Mouse (Mus musculus) stomach, postnatal 0 days (tissue): Measurements from ENCODE around the gene Hist3h2ba. TPM values are rescaled to one million over a fixed set of nuclear protein-coding genes. Genes with fewer than 3 reads are reported as not detected.
A peak's percentile ranks its signal among the peaks of the same experiment; 100 is the strongest.

Experiments
- ATAC-seq: fragments of 200-750 bp; cut with Nextera tagmentation; 2 replicates; pipeline ENCODE4 v1.8.0; 2017; ENCODE audit not compliant: low FRiP score, low TSS enrichment
- DNase-seq: peaks from one replicate; pipeline ENCODE4 v3.0.0-alpha.2; 2016; ENCODE audit warnings: low spot score
- H3K27ac ChIP-seq: fragments of 300-500 bp; sonication (generic); replicated peaks from 2 replicates; pipeline ENCODE4 v1.5.1; 2014; ENCODE audit warnings: mild to moderate bottlenecking, control low read depth
- H3K27me3 ChIP-seq: fragments of 300-500 bp; sonication (generic); 2 replicates; pipeline ENCODE4 v1.6.1; 2014; ENCODE audit warnings: low read length; ENCODE audit not compliant: control insufficient read depth, insufficient read depth
- H3K36me3 ChIP-seq: fragments of 300-500 bp; sonication (generic); 2 replicates; pipeline ENCODE4 v1.6.1; 2014; ENCODE audit warnings: low read length, mixed read lengths; ENCODE audit not compliant: control insufficient read depth, insufficient read depth
- H3K4me1 ChIP-seq: fragments of 300-500 bp; sonication (generic); replicated peaks from 2 replicates; pipeline ENCODE4 v1.6.1; 2014; ENCODE audit warnings: antibody characterized with exemption; ENCODE audit not compliant: control insufficient read depth, insufficient read depth
- H3K4me2 ChIP-seq: fragments of 300-500 bp; sonication (generic); replicated peaks from 2 replicates; pipeline ENCODE4 v1.6.1; 2014; ENCODE audit warnings: low read depth, mild to moderate bottlenecking, control low read depth, moderate library complexity
- H3K4me3 ChIP-seq: fragments of 300-500 bp; sonication (generic); 2 replicates; pipeline ENCODE4 v1.5.1; 2014; ENCODE audit warnings: low read depth, low read length, control low read depth
- H3K9ac ChIP-seq: fragments of 300-500 bp; sonication (generic); 2 replicates; pipeline ENCODE4 v1.6.1; 2014; ENCODE audit warnings: mild to moderate bottlenecking, low read length, control low read depth, mixed read lengths
- H3K9me3 ChIP-seq: fragments of 300-500 bp; sonication (generic); 2 replicates; pipeline ENCODE4 v1.6.1; 2016; ENCODE audit warnings: low read length; ENCODE audit not compliant: control insufficient read depth
- CTCF ChIP-seq: IDR thresholded peaks from 2 replicates; pipeline ENCODE4 v1.5.1; 2016; ENCODE audit warnings: antibody characterized with exemption, low read depth, mild to moderate bottlenecking, moderate library complexity
- EP300 ChIP-seq: optimal IDR thresholded peaks from 2 replicates; pipeline ENCODE3; 2016; ENCODE audit warnings: antibody characterized with exemption
- WGBS: fragments of 180-500 bp; shearing (Covaris S2); extraction: QIAGEN DNeasy Blood & Tissue Kit; methylation state at CpG from one replicate; pipeline ENCODE4 v1.1.7; 2014; 5-methylcytosine and 5-hydroxymethylcytosine counted together
- polyA plus RNA-seq: library from polyadenylated mRNA; unstranded; fragments of >200 nt; fragmentation: Nextera tagmentation; extraction: Ambion mirVana; gene quantifications from 2 replicates; pipeline ENCODE4 v1.2.1, GENCODE M21; 2015

The Hist3h2ba gene
- polyA plus RNA-seq, 1 experiment from 2014 or later: 7.5 TPM

DNA sequence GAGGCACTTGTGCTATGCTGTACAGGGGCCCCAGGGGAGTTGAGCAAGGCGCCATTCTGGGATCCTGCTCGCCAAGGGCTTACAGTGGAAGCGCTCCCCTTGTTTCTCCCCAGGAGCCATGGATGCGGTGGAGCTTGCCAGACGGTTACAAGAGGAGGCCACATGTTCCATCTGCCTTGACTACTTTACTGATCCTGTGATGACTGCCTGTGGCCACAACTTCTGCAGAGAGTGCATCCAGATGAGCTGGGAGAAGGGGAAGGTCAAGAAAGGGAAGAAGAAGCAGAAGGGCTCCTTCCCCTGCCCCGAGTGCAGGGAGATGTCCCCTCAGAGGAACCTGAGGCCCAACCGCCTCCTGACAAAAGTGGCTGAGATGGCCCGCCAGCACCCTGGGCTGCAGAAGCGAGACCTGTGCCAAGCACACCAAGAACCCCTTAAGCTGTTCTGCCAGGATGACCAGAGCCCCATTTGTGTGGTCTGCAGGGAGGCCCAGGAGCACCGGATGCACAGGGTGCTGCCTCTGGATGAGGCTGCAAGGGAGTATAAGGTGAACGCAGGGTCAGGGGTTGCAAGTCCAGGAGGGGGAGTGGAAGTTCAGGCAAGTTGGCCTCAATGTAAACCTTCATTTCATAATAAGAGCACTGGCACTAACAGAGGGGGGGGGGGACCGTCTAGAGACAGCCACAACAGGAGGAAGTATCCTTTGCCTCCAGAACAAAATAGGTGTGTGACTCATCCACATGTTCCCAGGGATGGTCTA, 16.5 kb downstream of the Hist3h2ba start:
- WGBS: 49% methylated on average over 12 of the region's 12 CpGs
- Histone ChIP-seq H3K27me3 (no peaks in the 10 kb centered on the region), H3K9ac (no peak overlapping the region), H3K9me3 (no peaks in the 10 kb centered on the region), H3K4me3 (no peak overlapping the region), H3K4me1 (no peaks in the 10 kb centered on the region), H3K4me2 (no peak overlapping the region), H3K36me3 (no peaks in the 10 kb centered on the region), H3K27ac (no peak overlapping the region)
- no peak for DNase-seq
- ATAC-seq: no peak
- TF ChIP-seq EP300: no peak
- no peak for TF ChIP-seq CTCF

- no peak for DNase-seq
- no peak overlapping the region for H3K4me3 ChIP-seq
- no peaks in the 10 kb centered on the region for H3K27me3 ChIP-seq
- no peak overlapping the region for H3K4me2 ChIP-seq
- H3K9me3 ChIP-seq: no peaks in the 10 kb centered on the region
- no peak for ATAC-seq
- no peak overlapping the region for H3K27ac ChIP-seq
- H3K4me1 ChIP-seq: no peaks in the 10 kb centered on the region
- H3K36me3 ChIP-seq: no peaks in the 10 kb centered on the region
- TF ChIP-seq EP300: no peak
- TF ChIP-seq CTCF: peak; percentile 76
- H3K9ac ChIP-seq: no peak overlapping the region
- WGBS: 93% methylated on average over 1 of the region's 1 CpGs
These were observed 18.6 kb downstream of the Hist3h2ba start for GRCm38 (mm10) chr11:58967346-58967745.

DNA sequence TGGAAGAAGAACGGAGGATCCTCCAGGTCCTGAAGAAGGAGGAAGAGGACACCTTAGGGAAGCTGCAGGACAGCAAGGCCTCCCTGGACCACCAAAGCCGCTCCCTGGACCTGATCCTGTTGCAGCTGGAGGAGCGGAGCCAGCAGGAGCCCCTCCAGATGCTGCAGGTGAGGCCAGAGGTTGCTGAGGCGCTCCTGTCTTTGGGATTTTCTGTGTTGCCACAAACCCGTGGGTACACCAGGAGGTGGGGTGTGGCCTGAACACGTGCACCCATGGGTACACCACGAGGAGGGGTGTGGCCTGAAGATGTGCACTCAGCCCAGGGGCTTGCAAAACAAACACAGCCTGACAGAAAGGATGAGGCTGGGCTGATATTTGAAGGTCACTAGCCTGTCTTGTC, 19.8 kb downstream of the Hist3h2ba start:
- ATAC-seq: peak; percentile 11; the same call in 1 of the 2 replicates
- no peak overlapping the region for H3K9ac ChIP-seq
- TF ChIP-seq CTCF: no peak
- no peak for TF ChIP-seq EP300
- H3K36me3 ChIP-seq: no peaks in the 10 kb centered on the region
- H3K4me2 ChIP-seq: no peak overlapping the region
- H3K27me3 ChIP-seq: no peaks in the 10 kb centered on the region
- no peak overlapping the region for H3K27ac ChIP-seq
- H3K9me3 ChIP-seq: no peaks in the 10 kb centered on the region
- no peak for DNase-seq
- WGBS: 76% methylated on average over 7 of the region's 7 CpGs
- no peak overlapping the region for H3K4me3 ChIP-seq
- no peaks in the 10 kb centered on the region for H3K4me1 ChIP-seq

DNA sequence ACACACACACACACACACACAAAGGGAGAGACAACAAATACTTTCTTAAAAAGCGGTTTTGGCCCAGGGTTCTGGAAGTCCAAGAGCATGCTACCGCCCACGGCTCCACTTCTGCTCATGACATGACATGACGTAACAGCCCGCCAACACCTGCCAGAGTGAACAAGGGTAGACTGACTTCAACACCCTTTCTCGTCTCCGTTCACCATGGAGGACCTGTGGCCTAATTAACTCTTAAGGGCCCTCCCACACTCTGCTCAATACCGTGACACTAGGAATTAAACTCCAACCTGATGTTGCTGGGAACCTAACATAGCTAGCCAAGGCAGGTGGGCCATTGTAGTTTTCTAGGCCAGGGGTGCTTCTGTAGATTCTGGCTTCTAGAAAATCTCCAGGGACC, 20.3 kb downstream of the Hist3h2ba start:
- H3K27ac ChIP-seq: no peak overlapping the region
- H3K9me3 ChIP-seq: no peaks in the 10 kb centered on the region
- ATAC-seq: peak; percentile 11; the same call in 1 of the 2 replicates
- WGBS: 69% methylated on average over 8 of the region's 8 CpGs
- H3K4me2 ChIP-seq: no peak overlapping the region
- no peak for TF ChIP-seq CTCF
- TF ChIP-seq EP300: no peak
- H3K4me1 ChIP-seq: no peaks in the 10 kb centered on the region
- H3K9ac ChIP-seq: no peak overlapping the region
- H3K36me3 ChIP-seq: no peaks in the 10 kb centered on the region
- no peak overlapping the region for H3K4me3 ChIP-seq
- DNase-seq: no peak
- no peaks in the 10 kb centered on the region for H3K27me3 ChIP-seq

GRCm38 (mm10) chr11:58969659-58970058, 20.9 kb downstream of the Hist3h2ba start:
- WGBS: 51% methylated on average over 6 of the region's 6 CpGs
- Histone ChIP-seq H3K36me3 (no peaks in the 10 kb centered on the region), H3K4me1 (no peaks in the 10 kb centered on the region), H3K9me3 (no peaks in the 10 kb centered on the region), H3K4me2 (no peak overlapping the region), H3K9ac (no peak overlapping the region), H3K4me3 (no peak overlapping the region), H3K27ac (no peak overlapping the region), H3K27me3 (no peaks in the 10 kb centered on the region)
- ATAC-seq (peak; percentile 65; the same call in 1 of the 2 replicates), DNase-seq (peak; percentile 56)
- TF ChIP-seq CTCF (no peak), EP300 (no peak)

DNA sequence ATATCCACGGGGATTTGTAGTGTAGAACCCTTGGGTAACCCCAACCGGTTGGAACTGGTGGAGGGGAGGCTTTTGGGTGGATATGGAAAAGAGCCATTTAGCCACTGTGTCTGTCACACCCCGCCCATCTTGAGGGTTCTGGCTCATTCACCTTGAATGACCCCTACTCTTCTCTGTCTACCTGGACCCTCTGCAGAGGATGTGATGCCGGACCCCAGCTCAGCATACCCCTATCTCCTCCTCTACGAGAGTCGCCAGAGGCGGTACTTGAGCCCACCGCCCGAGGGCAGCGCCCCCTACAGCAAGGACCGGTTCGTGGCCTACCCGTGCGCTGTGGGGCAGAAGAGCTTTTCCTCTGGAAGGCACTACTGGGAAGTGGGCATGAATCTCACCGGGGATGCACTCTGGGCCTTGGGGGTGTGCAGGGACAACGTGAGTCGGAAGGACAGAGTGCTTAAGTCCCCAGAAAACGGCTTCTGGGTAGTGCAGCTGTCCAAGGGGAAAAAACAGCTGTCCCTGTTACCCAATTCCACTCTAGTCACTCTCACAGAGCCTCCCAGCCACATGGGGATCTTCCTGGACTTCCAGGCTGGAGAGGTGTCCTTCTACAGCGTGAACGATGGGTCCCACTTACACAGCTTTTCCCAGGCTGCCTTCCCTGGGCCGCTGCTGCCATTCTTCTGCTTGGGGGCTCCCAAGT, 22.3 kb downstream of the Hist3h2ba start:
- Histone ChIP-seq H3K9ac (no peak overlapping the region), H3K4me1 (no peaks in the 10 kb centered on the region), H3K27me3 (no peaks in the 10 kb centered on the region), H3K4me3 (no peak overlapping the region), H3K9me3 (no peaks in the 10 kb centered on the region), H3K36me3 (no peaks in the 10 kb centered on the region), H3K4me2 (no peak overlapping the region), H3K27ac (no peak overlapping the region)
- DNase-seq (no peak), ATAC-seq (no peak)
- no peak for TF ChIP-seq EP300
- TF ChIP-seq CTCF: no peak; the same call in 1 of the 2 replicates
- 87% methylated on average over 21 of the region's 21 CpGs for WGBS
